Comparison of ENCODE assay signal across 8 mouse cellular contexts in genomic region chr11:69846198-69846680, GRCm38 (mm10). TPM values are rescaled to one million over a fixed set of nuclear protein-coding genes. Genes with fewer than 3 reads are reported as not detected.
DNase-seq lines count a peak whose midpoint lies in the region; ATAC-seq and TF ChIP-seq lines count a peak whose summit lies in the region.

Gene Plscr3, plus strand, starts transcription at chr11:69846376.

- no peak for TF ChIP-seq EP300 in lung, postnatal 0 days (IDR thresholded peaks at IDR 0.05)

- H3K27me3 ChIP-seq in hindbrain, embryonic 10.5 days (ENCODE audit: insufficient read depth, poor library complexity, severe bottlenecking): no peaks in the 10 kb centered on the region
- H3K27me3 ChIP-seq in lung, postnatal 0 days (replicated peaks; ENCODE audit: insufficient read depth, low read length): no peaks in the 10 kb centered on the region

- under 1% methylated on average over 38 of the region's 38 CpGs for WGBS in hindbrain, embryonic 10.5 days
- 2% methylated on average over 24 of the region's 38 CpGs for WGBS in lung, postnatal 0 days

- peak within 1 kb of the TSS; percentile 74 for H3K4me3 ChIP-seq in hindbrain, embryonic 10.5 days
- H3K4me3 ChIP-seq in lung, postnatal 0 days (ENCODE audit: low read depth, low read length): peak within 1 kb of the TSS; percentile 82

- H3K9me3 ChIP-seq in hindbrain, embryonic 10.5 days: no peaks in the 10 kb centered on the region
- no peaks in the 10 kb centered on the region for H3K9me3 ChIP-seq in lung, postnatal 0 days (ENCODE audit: low read length)

- peaks cover 41% of the 10 kb centered on the region for H3K4me1 ChIP-seq in hindbrain, embryonic 10.5 days (replicated peaks)
- H3K4me1 ChIP-seq in lung, postnatal 0 days (ENCODE audit: insufficient read depth, low read depth, low read length): peaks cover 15% of the 10 kb centered on the region; the same call in 1 of the 2 replicates

- H3K4me2 ChIP-seq in lung, postnatal 0 days (replicated peaks; ENCODE audit: low read depth, low read length): peak within 1 kb of the TSS; percentile 81

- peak; percentile 80 for DNase-seq in MEL-GATA-1-ER (ENCODE audit: extremely low read depth, low read depth)
- peak; percentile 88 for DNase-seq in cerebellum, adult 8-10 months
- peak; percentile 96 for DNase-seq in hindbrain, embryonic 10.5 days (ENCODE audit: low spot score)
- DNase-seq in layer of hippocampus, adult 9-11 months: peak; percentile 88
- peak; percentile 96 for DNase-seq in lung, postnatal 0 days (ENCODE audit: low spot score)
- peak; percentile 90 for DNase-seq in ovary, postnatal 14 days (ENCODE audit: low spot score)
- DNase-seq in thymus, postnatal 14 days: peak; percentile 95

- H3K27ac ChIP-seq in hindbrain, embryonic 10.5 days: peak within 1 kb of the TSS; percentile 93
- peak within 1 kb of the TSS; percentile 92 for H3K27ac ChIP-seq in lung, postnatal 0 days (ENCODE audit: low read length)

- peak; percentile 22 for TF ChIP-seq CTCF in lung, postnatal 0 days (IDR thresholded peaks at IDR 0.05)

- peak within 1 kb of the TSS; percentile 72 for H3K9ac ChIP-seq in lung, postnatal 0 days (replicated peaks; ENCODE audit: low read depth)

- peak; percentile 86 for ATAC-seq in frontal cortex, adult (ENCODE audit: low TSS enrichment)
- peak; percentile 95 for ATAC-seq in lung, postnatal 0 days

- H3K36me3 ChIP-seq in hindbrain, embryonic 10.5 days: peaks cover 37% of the 10 kb centered on the region
- peaks cover 18% of the 10 kb centered on the region for H3K36me3 ChIP-seq in lung, postnatal 0 days (ENCODE audit: insufficient read depth, low read length)

RNA-seq across cellular contexts. Expression of gene Plscr3, which starts in this region (rescaled TPM):
- 85.3 and 88.7 TPM in 2 replicates for polyA plus RNA-seq in hindbrain, embryonic 10.5 days (2016; fragmentation: Nextera tagmentation; extraction: Ambion mirVana)
- 107 and 114 TPM in 2 replicates for polyA plus RNA-seq in lung, postnatal 0 days (2015; fragmentation: Nextera tagmentation; extraction: Ambion mirVana)

Comparison
In these comparisons a context has a peak if more than half of its experiments do, and no peak if none do; other contexts are left out.
1. Peak in every context shown above with its lines: DNase-seq, ATAC-seq, H3K4me3 ChIP-seq and H3K27ac ChIP-seq.